Mouse (Mus musculus) lung, embryonic 15.5 days (tissue): ENCODE data around the gene Ybx2. TPM values are rescaled to one million over a fixed set of nuclear protein-coding genes. Genes with fewer than 3 reads are reported as not detected.
"Not testable (repeated sequence)": the region's sequence is repeated elsewhere in the genome, so short reads cannot be mapped to it uniquely, and the experiment has no call there.

Source experiments
- ATAC-seq: fragments of 200-750 bp; cut with Nextera tagmentation; 2 replicates; pipeline ENCODE4 v1.8.0; 2017; ENCODE audit warnings: moderate number of reproducible peaks, borderline replicate concordance; ENCODE audit not compliant: low FRiP score, low TSS enrichment; ENCODE audit errors: extremely low read depth
- H3K27ac ChIP-seq: fragments of 300-500 bp; sonication (generic); 2 replicates; pipeline ENCODE4 v1.5.1; 2015; ENCODE audit warnings: moderate library complexity, mild to moderate bottlenecking, inconsistent platforms
- H3K27me3 ChIP-seq: fragments of 300-500 bp; sonication (generic); 2 replicates; pipeline ENCODE4 v1.6.1; 2015; ENCODE audit warnings: inconsistent platforms
- H3K36me3 ChIP-seq: fragments of 300-500 bp; sonication (generic); 2 replicates; pipeline ENCODE4 v1.6.1; 2015; ENCODE audit warnings: inconsistent platforms
- H3K4me1 ChIP-seq: fragments of 300-500 bp; sonication (generic); 2 replicates; pipeline ENCODE4 v1.6.1; 2015; ENCODE audit warnings: inconsistent platforms
- H3K4me2 ChIP-seq: fragments of 300-500 bp; sonication (generic); 2 replicates; pipeline ENCODE4 v1.6.1; 2015; ENCODE audit warnings: inconsistent platforms, mild to moderate bottlenecking, moderate library complexity
- H3K4me3 ChIP-seq: fragments of 300-500 bp; sonication (generic); 2 replicates; pipeline ENCODE4 v1.5.1; 2015; ENCODE audit warnings: mild to moderate bottlenecking, inconsistent platforms
- H3K9ac ChIP-seq: fragments of 300-500 bp; sonication (generic); 2 replicates; pipeline ENCODE4 v1.6.1; 2015; ENCODE audit warnings: inconsistent platforms
- H3K9me3 ChIP-seq: fragments of 300-500 bp; sonication (generic); 2 replicates; pipeline ENCODE4 v1.6.1; 2016; ENCODE audit warnings: inconsistent platforms
- WGBS: fragments of 180-500 bp; shearing (Covaris S2); methylation state at CpG from one replicate; pipeline ENCODE4 v1.1.7; 2015; 5-methylcytosine and 5-hydroxymethylcytosine counted together
- polyA plus RNA-seq: library from polyadenylated mRNA; unstranded; fragments of >200 nt; fragmentation: Nextera tagmentation; extraction: Ambion mirVana; gene quantifications from 2 replicates; pipeline ENCODE4 v1.2.1, GENCODE M21; 2015

Ybx2 gene
- polyA plus RNA-seq, 1 experiment from 2014 or later = 3.0 TPM

- ATAC-seq = no peak
- Histone ChIP-seq H3K4me3 (no peak overlapping the region), H3K36me3 (no peaks in the 10 kb centered on the region), H3K4me1 (peaks cover 22% of the 10 kb centered on the region), H3K9ac (no peak overlapping the region), H3K27me3 (no peaks in the 10 kb centered on the region; the same call in 1 of the 2 replicates), H3K27ac (no peak overlapping the region), H3K9me3 (no peaks in the 10 kb centered on the region), H3K4me2 (no peak overlapping the region)
- 38% methylated on average over 1 of the region's 1 CpGs for WGBS
Observed at GRCm38 (mm10) chr11:69952274-69952673, 16.7 kb downstream of the Ybx2 start.

GRCm38 (mm10) chr11:69953267-69953915 is 17.8 kb downstream of the Ybx2 start:
- Histone ChIP-seq H3K27me3 (no peaks in the 10 kb centered on the region; the same call in 1 of the 2 replicates), H3K4me3 (no peak overlapping the region), H3K27ac (peak overlapping the region; percentile 47; the same call in 1 of the 2 replicates), H3K4me2 (no peak overlapping the region), H3K36me3 (no peaks in the 10 kb centered on the region), H3K9ac (no peak overlapping the region), H3K4me1 (peaks cover 16% of the 10 kb centered on the region), H3K9me3 (no peaks in the 10 kb centered on the region)
- WGBS = 30% methylated on average over 11 of the region's 11 CpGs
- ATAC-seq = no peak

GRCm38 (mm10) chr11:69955618-69956017 is 20.0 kb downstream of the Ybx2 start:
- H3K4me1 ChIP-seq, H3K4me2 ChIP-seq, H3K4me3 ChIP-seq, H3K9me3 ChIP-seq, H3K9ac ChIP-seq, H3K36me3 ChIP-seq, H3K27me3 ChIP-seq, H3K27ac ChIP-seq, ATAC-seq: not testable (repeated sequence)
- WGBS = 83% methylated on average over 4 of the region's 4 CpGs

- no peak for ATAC-seq
- WGBS = 74% methylated on average over 1 of the region's 1 CpGs
- H3K36me3 ChIP-seq = no peaks in the 10 kb centered on the region
- H3K27ac ChIP-seq = no peak overlapping the region
- no peak overlapping the region for H3K9ac ChIP-seq
- H3K4me3 ChIP-seq = no peak overlapping the region
- H3K4me1 ChIP-seq = peaks cover 7% of the 10 kb centered on the region; the same call in 1 of the 2 replicates
- no peak overlapping the region for H3K4me2 ChIP-seq
- H3K27me3 ChIP-seq = no peaks in the 10 kb centered on the region; the same call in 1 of the 2 replicates
- H3K9me3 ChIP-seq = no peaks in the 10 kb centered on the region
Observed at GRCm38 (mm10) chr11:69956218-69956617, 20.6 kb downstream of the Ybx2 start.

GRCm38 (mm10) chr11:69960616-69961015 is 25.0 kb downstream of the Ybx2 start:
- Histone ChIP-seq H3K9ac (no peak overlapping the region), H3K27me3 (peaks cover 43% of the 10 kb centered on the region), H3K27ac (no peak overlapping the region), H3K36me3 (no peaks in the 10 kb centered on the region), H3K4me2 (no peak overlapping the region), H3K9me3 (no peaks in the 10 kb centered on the region), H3K4me1 (0 out of 2 replicates have a peak, but pooled peaks cover 3% of the 10 kb centered on the region), H3K4me3 (no peak overlapping the region)
- 32% methylated on average over 5 of the region's 5 CpGs for whole genome bisulfite sequencing
- ATAC-seq = no peak

- ATAC-seq = no peak
- Histone ChIP-seq H3K9ac (no peak overlapping the region), H3K9me3 (no peaks in the 10 kb centered on the region), H3K27me3 (peaks cover 55% of the 10 kb centered on the region), H3K36me3 (no peaks in the 10 kb centered on the region), H3K4me3 (no peak overlapping the region), H3K27ac (no peak overlapping the region), H3K4me2 (no peak overlapping the region), H3K4me1 (peaks cover 7% of the 10 kb centered on the region; the same call in 1 of the 2 replicates)
- 33% methylated on average over 5 of the region's 5 CpGs for WGBS
Observed at GRCm38 (mm10) chr11:69961841-69962240, 26.2 kb downstream of the Ybx2 start.

- Histone ChIP-seq H3K4me1 (peaks cover 8% of the 10 kb centered on the region; the same call in 1 of the 2 replicates), H3K27ac (peak within 1 kb of the TSS; percentile 84)
- ATAC-seq = no peak
Observed at GRCm38 (mm10) chr11:69964650-69965270, 29.2 kb downstream of the Ybx2 start, which contains the start of gene Cldn7. Gene Cldn7 (plus strand): TSS chr11:69964779.

GRCm38 (mm10) chr11:69965271-69966005 is 29.8 kb downstream of the Ybx2 start:
- H3K4me3 ChIP-seq = peak overlapping the region; percentile 54
- H3K27me3 ChIP-seq = peaks cover 63% of the 10 kb centered on the region
- ATAC-seq = peak; percentile 75
- peaks cover 8% of the 10 kb centered on the region; the same call in 1 of the 2 replicates for H3K4me1 ChIP-seq
- H3K4me2 ChIP-seq = peak overlapping the region; percentile 61
- H3K9me3 ChIP-seq = no peaks in the 10 kb centered on the region
- WGBS = 3% methylated on average over 49 of the region's 49 CpGs
- H3K36me3 ChIP-seq = peaks cover 23% of the 10 kb centered on the region
- H3K9ac ChIP-seq = peak overlapping the region; percentile 54
- H3K27ac ChIP-seq = peak overlapping the region; percentile 84

More at GRCm38 (mm10) chr11:69964650-69965270, 29.2 kb downstream of the Ybx2 start, which contains the start of gene Cldn7:
- Histone ChIP-seq H3K4me3 (peak within 1 kb of the TSS; percentile 54), H3K9ac (peak within 1 kb of the TSS; percentile 54), H3K9me3 (no peaks in the 10 kb centered on the region), H3K36me3 (peaks cover 16% of the 10 kb centered on the region), H3K27me3 (peaks cover 63% of the 10 kb centered on the region), H3K4me2 (peak within 1 kb of the TSS; percentile 61)
- WGBS = 7% methylated on average over 24 of the region's 24 CpGs

- peaks cover 63% of the 10 kb centered on the region for H3K27me3 ChIP-seq
- peak overlapping the region; percentile 54 for H3K9ac ChIP-seq
- peaks cover 8% of the 10 kb centered on the region; the same call in 1 of the 2 replicates for H3K4me1 ChIP-seq
- peak overlapping the region; percentile 54 for H3K4me3 ChIP-seq
- no peaks in the 10 kb centered on the region for H3K9me3 ChIP-seq
- peaks cover 25% of the 10 kb centered on the region for H3K36me3 ChIP-seq
- H3K4me2 ChIP-seq = peak overlapping the region; percentile 61
- 0 out of 2 replicates have a peak, but pooled peaks have one; percentile 52 for ATAC-seq
- H3K27ac ChIP-seq = peak overlapping the region; percentile 71
- 2% methylated on average over 59 of the region's 59 CpGs for WGBS
Observed at GRCm38 (mm10) chr11:69966006-69966859, 30.6 kb downstream of the Ybx2 start.

GRCm38 (mm10) chr11:69966860-69967517 is 31.4 kb downstream of the Ybx2 start:
- peaks cover 8% of the 10 kb centered on the region; the same call in 1 of the 2 replicates for H3K4me1 ChIP-seq
- peak overlapping the region; percentile 61 for H3K4me2 ChIP-seq
- H3K9me3 ChIP-seq = no peaks in the 10 kb centered on the region
- 34% methylated on average over 17 of the region's 17 CpGs for WGBS
- H3K27me3 ChIP-seq = peaks cover 56% of the 10 kb centered on the region
- ATAC-seq = no peak
- peak overlapping the region; percentile 54 for H3K9ac ChIP-seq
- H3K4me3 ChIP-seq = peak overlapping the region; percentile 54
- peak overlapping the region; percentile 71 for H3K27ac ChIP-seq
- H3K36me3 ChIP-seq = peaks cover 32% of the 10 kb centered on the region
